Mouse (Mus musculus) fat pad, adult 2 months (tissue): ENCODE data around the gene Uqcr10.

Experiments used
- DNase-seq: peaks from one replicate; pipeline ENCODE4 v3.0.0-alpha.2; 2011; ENCODE audit warnings: low read depth, low spot score; ENCODE audit errors: extremely low read depth

Gene Uqcr10

DNA sequence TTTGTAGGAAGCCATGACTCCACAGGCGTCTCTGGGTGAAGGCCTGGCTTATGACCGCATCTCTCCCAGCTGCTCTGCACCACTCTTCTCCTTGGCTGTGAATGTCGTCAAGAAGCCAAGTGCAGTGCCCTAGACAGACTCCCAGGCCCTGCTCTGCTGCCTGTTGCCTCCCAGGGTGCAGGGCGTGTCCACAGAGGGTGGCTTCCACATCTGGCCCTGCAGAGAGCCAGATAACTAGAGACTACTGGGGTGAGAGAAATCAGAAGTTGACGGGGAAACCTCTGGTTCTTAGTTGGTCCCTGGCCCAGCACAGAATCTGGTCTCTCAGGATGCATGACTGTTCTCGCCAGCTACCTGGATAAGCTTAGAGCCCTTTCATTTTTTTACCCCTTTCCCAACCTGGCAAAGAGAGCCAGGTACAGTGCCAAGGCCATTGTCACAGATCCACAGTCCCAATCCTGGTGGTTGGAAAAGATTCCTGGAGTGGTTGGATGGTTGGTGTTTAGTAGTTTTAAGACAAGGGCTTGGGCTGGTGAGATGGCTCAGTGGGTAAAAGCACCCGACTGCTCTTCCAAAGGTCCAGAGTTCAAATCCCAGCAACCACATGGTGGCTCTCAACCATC, 26.8 kb downstream of the Uqcr10 start:
- no peak for DNase-seq

DNA sequence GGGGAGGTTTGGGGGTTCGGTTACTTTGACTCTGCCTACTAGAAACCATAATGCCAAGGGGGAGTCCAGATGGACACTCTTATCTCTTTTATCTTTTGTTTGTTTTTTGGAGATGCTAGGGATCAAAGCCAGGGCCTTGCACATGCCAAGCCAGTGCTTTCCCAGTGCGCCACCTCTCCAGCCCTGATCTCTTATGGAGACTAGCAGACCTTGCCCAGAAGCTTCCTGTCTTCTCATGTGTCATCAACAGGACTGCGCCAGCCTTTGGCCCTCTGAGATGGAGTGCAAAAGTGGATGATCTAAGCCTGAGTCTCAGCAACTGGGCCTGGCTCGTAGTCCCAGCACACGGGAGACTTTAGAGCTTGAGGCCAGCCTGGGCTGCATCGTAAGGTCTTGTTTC, 28.4 kb downstream of the Uqcr10 start:
- DNase-seq = no peak

DNA sequence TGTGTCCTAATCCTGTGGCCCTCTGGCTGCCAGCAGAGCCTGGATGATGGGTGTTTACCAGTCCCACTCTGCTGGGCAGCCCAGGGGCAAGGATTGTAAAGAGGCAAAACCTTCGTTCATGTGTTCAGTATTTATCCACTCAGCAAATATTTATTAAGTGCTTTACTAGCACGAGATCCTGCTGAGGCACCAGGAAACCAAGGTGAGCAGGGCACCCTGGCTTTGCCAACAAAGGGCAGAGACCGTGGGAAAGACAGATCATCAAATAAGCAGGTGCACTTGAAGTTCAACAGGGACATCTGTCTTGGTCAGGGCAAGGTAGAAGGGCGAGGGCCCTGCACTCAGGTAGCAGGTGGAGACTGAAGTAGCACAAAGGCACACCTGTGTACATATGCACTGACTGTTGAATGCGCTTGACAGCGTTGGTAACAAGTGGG, 29.0 kb downstream of the Uqcr10 start:
- DNase-seq = no peak

DNA sequence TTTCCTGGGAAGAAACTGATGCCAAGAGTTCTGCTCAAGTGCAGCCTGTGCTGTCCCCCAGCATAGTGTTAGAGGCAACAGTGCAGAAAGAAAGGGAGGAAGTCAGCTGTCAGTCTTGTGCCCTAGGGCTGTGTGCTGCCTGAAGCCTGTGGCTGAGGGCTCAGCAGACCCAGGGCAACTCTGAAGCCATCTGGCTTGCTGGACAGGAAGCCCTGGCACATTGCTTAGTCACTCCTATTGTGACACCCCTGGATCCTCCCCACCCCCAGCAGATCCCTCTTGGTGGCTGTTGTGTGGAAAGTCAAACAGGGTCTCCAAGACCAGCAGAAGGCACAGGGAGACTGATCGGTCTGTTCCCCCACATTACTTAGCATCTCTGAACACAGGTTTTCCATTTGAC, 29.5 kb downstream of the Uqcr10 start:
- DNase-seq = no peak

DNA sequence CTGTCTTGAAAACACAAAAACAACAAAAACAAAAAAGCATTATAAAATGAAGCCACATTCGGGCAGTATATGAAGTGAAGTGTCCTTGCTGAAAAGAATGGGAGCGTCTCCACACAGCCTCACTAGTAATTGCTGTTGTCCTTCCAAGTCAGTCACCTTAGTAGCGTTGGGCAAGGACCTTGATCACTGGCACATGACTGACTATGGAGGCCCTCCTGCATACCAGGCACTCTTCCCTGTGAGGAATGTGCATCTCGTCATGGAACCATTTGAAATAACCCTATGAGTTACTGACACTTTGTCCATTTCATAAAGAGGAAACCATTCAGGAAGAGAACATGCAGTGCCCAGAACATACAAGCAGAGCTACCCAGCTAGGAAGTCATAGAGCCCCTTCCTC, 32.4 kb downstream of the Uqcr10 start:
- DNase-seq = no peak

DNA sequence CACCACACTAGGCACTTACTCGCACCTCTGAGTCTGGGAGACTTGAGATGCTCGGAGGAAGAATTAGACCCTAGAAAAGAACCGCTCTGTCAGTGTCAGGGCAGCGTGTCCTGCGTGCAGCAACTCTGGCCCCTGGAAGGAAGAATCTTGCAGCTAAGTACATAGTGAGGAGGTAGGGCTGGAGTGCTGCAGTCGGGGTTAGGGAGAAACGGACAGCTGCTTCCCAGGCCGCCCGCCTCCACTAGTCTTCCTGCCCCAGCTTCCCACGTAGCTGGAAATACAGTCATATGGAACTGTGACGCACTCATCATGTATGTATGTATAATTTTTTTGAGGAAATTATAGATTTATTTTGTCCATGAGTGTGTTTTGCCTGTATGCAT, 41.7 kb downstream of the Uqcr10 start:
- DNase-seq = no peak

DNA sequence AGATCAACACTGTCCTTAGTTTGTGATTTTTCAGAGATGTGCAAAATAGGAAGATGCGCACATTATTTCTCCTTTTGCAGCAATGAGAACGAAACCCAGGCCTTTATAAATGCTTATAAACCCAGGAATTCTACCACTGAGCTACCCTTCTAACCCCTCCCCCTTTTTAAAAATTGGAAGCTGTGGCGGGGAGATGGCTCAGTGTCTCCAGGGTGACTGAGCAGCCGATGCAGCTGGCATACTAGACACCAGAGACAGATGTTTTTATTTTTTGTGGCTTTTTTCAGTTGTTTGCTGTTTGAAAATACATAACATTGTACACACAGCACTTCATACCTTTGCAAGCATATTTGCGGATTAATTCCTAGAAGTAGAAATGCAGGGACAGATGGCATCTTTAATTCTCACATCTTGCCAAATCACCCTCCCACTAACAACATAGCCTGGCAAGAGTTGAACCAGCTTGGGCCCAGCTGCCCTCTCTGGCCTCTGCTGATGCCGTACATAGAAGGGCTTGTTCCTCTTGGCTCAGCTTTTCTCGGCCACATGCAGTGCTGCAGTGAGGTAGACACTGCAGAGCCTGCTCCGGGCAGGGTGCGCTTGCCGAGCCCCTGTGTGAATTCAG, 42.2 kb downstream of the Uqcr10 start:
- peak; percentile 79 for DNase-seq

DNA sequence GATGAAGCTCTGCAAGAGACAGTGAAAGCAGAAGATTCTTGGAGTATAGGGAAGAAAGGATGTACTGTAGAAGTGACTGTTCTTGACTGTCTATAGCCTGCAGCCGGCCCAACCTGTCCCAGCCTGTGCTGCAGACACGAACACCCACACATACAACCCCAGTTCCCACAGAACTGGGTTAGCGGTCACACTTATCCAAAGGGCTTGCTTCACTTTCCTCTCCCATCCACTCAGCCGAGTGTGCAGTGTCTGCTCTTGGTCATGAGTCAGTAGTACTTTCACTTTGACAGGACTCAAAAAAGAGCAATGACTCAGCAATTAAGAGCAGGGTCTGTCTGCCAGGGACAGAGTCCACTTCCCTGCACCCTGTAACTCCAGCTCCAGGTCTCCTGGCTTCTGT, 42.8 kb downstream of the Uqcr10 start:
- peak; percentile 85 for DNase-seq

DNA sequence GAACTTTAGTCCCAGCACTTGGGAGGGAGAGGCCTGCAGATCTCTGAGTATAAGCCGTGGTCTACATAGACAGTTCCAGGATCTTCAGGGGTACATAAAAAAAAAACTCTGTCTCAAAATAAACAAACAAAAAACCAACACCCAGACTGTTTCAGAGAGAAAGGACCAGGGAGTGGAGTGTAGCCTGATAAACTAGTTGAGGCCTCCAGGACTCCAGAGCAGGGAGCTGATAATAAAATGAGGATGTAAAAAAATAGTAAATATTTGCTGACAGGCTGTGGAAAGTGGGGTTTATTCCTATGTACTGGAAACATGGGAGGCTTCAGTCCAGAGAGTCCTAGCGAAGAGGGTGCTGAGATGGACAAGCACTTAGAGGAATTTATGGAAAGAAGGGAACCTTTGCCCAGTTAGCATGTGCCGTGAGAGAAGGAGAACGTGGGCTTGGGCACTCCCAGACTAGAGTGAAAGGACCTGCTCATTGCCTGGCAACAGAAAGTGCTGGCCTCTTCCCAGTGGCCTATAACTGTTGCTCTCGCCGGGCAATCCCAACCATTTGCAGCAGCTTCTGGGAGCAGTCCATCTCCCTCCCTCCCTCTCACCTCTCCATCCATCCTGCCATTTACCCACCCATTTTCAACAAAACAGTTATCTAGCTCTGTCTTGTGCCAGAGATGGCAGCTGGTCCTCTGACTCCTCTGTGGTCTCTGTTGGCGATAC, 43.7 kb downstream of the Uqcr10 start:
- no peak for DNase-seq

DNA sequence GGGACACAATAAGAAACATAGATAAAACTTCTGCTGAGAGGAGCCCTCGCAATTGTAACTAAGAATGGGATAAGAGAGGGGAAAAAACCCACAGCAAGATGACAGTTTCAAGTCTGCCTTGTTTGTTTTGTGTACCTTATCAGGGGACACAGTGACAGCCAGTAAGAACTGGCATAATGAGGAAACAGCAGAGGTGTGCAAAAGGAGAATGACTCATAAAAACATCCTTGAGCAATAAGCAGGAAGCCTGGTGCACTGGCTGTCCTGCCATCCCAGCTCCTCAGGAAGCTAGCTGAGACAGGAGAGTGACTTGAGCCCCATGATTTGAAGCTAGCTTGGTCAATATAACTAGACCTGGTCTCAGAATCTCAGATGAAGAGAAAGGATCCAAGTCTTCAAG, 44.3 kb downstream of the Uqcr10 start:
- no peak for DNase-seq
